Mouse (Mus musculus): Measurements from ENCODE around the gene Elmsan1.

Elmsan1 gene

GRCm38 (mm10) chr12:84215758-84216440 is 2.8 kb downstream of the Elmsan1 start:
- no peak for DNase-seq (ENCODE audit: low spot score)

GRCm38 (mm10) chr12:84214495-84215175 is 4.0 kb downstream of the Elmsan1 start:
- no peak for DNase-seq (ENCODE audit: low spot score)

DNA sequence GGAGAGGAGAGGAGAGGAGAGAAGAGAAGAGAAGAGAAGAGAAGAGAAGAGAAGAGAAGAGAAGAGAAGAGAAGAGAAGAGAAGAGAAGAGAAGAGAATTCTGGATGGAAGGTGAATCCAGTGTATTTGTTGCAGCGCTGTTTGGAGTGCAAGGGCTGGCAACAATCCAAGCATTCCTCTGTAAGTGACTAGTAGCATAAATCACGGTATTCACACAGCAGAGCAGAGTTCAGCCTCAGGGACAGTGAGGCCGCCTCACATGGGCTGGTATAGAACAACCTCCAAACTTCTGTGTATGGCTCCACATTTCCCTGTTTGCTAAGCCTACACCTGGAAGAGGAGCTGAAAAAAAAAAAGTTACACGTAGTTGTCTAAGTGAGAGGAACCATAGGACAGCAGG is 6.4 kb downstream of the Elmsan1 start:
- peak; percentile 59 for DNase-seq (ENCODE audit: low spot score)

- DNase-seq (ENCODE audit: low spot score), result no peak
These were observed 7.6 kb downstream of the Elmsan1 start for GRCm38 (mm10) chr12:84211021-84211538.

DNA sequence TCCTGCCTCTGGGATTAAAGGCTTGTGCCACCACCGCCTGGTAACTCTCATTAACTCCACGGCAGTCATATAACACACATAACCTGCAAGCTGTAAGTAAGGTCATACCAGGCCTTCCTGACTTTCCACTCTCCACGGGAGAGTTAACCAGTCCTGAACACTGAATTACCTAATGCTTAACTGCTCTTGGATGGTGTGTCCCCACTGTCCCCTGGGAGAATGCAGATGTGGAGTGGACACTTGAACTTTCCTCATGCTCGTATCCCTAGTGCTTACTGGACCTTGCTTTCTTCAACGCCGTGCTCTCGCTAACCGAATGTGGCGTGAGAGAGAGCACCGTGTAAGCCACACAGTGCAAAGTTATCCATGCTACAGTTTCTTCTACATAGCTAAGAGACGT is 8.4 kb downstream of the Elmsan1 start:
- no peak for DNase-seq (ENCODE audit: low spot score)

DNA sequence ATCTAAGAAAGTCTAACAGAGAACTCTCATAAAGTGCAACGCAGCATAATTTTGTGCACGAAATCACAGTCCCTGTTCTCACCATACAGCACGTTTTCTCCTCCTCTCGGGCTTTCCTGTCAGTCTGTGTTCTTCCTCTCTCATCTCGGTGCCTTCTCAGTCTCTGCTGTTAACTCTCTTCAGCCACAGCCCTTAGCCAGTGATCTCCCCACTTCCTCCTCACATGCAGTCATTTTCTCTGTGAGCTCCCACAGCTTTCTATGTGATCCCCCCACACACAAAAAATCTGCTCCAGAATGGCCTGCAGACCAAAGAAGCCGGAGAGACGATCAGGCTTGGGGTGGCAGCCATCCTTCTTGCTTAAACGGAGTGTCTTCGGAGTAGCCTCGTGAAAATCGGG is 9.6 kb downstream of the Elmsan1 start:
- DNase-seq (ENCODE audit: low spot score), result no peak

DNA sequence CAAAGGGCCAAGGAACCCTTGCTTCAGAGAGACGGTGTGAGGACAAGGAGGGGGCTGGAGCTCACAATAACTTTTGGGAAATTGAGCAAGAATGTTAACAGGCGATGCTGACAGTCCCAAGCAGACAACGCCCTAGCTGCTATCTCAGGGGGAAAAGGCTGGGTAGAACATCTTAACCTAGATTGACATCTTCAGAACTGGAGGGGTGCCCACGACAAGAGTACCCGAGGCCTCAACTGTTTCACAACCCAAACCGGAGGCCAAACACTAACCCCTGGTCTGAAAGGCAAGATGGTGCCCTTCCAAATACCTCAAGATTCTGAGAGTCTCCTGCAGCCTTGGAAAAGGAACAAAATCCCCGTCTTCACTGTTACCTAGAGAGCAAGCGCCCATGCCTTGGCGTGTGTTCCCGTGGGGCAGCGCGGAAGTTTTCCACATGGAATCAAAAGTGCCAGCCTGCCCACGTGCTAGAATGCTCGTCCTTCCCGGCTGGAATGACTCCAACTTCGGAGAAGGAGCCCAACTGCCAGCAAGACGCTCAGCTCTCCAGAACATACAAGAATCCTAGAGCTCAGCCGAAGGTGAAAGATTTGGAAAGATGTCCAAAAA is 11.4 kb downstream of the Elmsan1 start:
- DNase-seq (ENCODE audit: low spot score), result no peak

- peak; percentile 42 for DNase-seq (ENCODE audit: low spot score)
These were observed 12.2 kb downstream of the Elmsan1 start for GRCm38 (mm10) chr12:84206525-84206924.

- DNase-seq (ENCODE audit: low spot score), result no peak
These were observed 13.0 kb downstream of the Elmsan1 start for GRCm38 (mm10) chr12:84205659-84206185.

GRCm38 (mm10) chr12:84204662-84205061 is 14.0 kb downstream of the Elmsan1 start:
- no peak for DNase-seq (ENCODE audit: low spot score)

- DNase-seq (ENCODE audit: low spot score), result no peak
These were observed 14.9 kb downstream of the Elmsan1 start for GRCm38 (mm10) chr12:84203778-84204216.

GRCm38 (mm10) chr12:84203170-84203777 is 15.4 kb downstream of the Elmsan1 start:
- no peak for DNase-seq (ENCODE audit: low spot score)

DNA sequence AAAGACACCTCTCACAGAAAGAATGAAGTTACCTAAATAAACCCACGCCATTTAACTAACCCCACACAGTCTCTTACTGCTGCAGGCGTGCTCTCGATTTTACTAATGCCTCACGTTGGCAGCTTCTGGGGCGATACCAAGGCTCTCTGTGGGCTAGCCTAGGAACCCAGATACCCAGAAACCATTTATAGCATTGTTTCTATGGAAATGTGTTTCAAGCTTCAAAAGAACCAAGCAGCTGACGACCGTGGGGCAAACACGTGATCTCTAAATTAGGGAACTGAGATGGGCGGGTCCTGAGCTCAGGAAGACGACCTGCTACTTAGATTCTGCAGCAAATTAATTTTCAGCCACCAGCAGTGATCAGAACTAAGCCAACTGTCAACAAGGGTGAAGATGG is 16.1 kb downstream of the Elmsan1 start:
- no peak for DNase-seq (ENCODE audit: low spot score)

GRCm38 (mm10) chr12:84201686-84202484 is 16.8 kb downstream of the Elmsan1 start:
- DNase-seq (ENCODE audit: low spot score), result no peak

DNA sequence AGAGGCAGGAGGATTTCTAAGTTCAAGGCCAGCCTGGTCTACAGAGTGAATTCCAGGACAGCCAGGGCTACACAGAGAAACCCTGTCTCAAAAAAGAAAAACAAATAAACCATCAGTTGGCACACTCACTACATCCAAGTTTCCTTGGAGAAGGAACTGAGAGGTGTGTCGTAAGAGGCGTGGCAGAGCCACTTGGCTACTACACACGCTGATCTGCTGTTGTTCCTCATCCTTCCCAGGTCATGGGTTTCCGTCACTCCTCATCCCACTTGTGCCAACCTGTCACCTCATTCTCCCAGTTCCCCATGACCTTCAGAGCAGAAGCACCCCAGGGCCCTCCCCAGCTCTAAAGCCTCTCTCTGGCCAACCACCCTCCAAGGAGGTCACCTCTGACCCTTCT is 17.5 kb downstream of the Elmsan1 start:
- DNase-seq (ENCODE audit: low spot score), result no peak

DNA sequence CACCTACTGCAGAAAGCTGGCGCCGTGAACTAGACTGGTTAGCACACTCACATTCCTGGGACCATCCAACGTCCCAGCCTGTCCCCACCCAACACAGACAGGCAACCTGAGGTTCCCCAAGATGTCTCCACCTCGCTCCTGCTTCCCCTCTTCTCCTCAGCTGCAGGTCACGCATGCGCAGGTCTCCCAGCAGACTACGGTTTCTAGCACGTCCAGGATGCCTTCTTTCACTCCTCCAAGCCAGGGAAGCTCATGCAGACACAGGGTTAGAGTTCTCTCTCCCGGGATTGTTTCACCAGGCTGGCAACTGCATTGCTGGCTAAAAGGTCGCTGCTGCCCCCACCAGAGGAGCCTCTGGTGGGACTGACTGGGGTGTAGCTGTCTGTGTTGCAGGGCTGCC is 19.8 kb downstream of the Elmsan1 start:
- DNase-seq (ENCODE audit: low spot score), result no peak

- no peak for DNase-seq (ENCODE audit: low spot score)
These were observed 20.5 kb downstream of the Elmsan1 start for GRCm38 (mm10) chr12:84198076-84198679.

DNA sequence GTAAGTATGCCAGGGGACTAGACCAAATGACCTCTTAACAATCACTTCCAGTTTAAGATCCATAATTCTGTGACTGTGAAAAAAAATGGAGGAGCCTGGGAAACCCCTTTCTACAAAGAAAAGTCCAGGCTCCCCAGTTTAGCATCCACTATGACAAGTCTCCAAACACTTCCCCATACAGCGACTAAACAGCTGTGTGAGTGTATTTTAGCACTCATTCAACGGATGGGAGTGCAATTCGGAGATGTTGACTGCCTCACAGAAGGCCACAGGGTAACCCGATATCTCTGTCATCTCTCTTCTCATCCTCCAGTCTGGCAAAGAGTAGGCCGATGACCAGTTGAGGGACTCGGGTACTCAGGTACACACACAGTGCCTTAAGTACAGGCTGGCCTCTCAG is 23.5 kb downstream of the Elmsan1 start:
- no peak for DNase-seq (ENCODE audit: low spot score)

GRCm38 (mm10) chr12:84194400-84195109 is 24.1 kb downstream of the Elmsan1 start:
- DNase-seq (ENCODE audit: low spot score), result no peak

- DNase-seq (ENCODE audit: low spot score), result peak; percentile 97
These were observed 24.9 kb downstream of the Elmsan1 start for GRCm38 (mm10) chr12:84193642-84194399.

Measured in MN1 (cell line).